Mouse (Mus musculus) forebrain, embryonic 16.5 days (tissue): Measurements from ENCODE around the gene Cadm3. TPM values are rescaled to one million over a fixed set of nuclear protein-coding genes. Genes with fewer than 3 reads are reported as not detected.
"Not testable (repeated sequence)": the region's sequence is repeated elsewhere in the genome, so short reads cannot be mapped to it uniquely, and the experiment has no call there.

Experiments
- ATAC-seq: fragments of 200-750 bp; cut with Nextera tagmentation; 2 replicates; pipeline ENCODE4 v1.8.0; 2017; ENCODE audit warnings: mild to moderate bottlenecking, moderate library complexity
- H3K27ac ChIP-seq: fragments of 300-500 bp; sonication (generic); 2 replicates; pipeline ENCODE4 v1.5.1; 2014; ENCODE audit warnings: low read length, control low read depth
- H3K27me3 ChIP-seq: fragments of 300-500 bp; sonication (generic); replicated peaks from 2 replicates; pipeline ENCODE4 v1.6.1; 2014; ENCODE audit warnings: low read length; ENCODE audit not compliant: control insufficient read depth, insufficient read depth
- H3K36me3 ChIP-seq: fragments of 300-500 bp; sonication (generic); 2 replicates; pipeline ENCODE4 v1.6.1; 2014; ENCODE audit not compliant: control insufficient read depth, insufficient read depth
- H3K4me1 ChIP-seq: fragments of 300-500 bp; sonication (generic); replicated peaks from 2 replicates; pipeline ENCODE4 v1.6.1; 2014; ENCODE audit warnings: low read length; ENCODE audit not compliant: control insufficient read depth, insufficient read depth
- H3K4me2 ChIP-seq: fragments of 300-500 bp; sonication (generic); 2 replicates; pipeline ENCODE4 v1.6.1; 2014; ENCODE audit warnings: mild to moderate bottlenecking, low read length, control low read depth
- H3K4me3 ChIP-seq: fragments of 300-500 bp; sonication (generic); replicated peaks from 2 replicates; pipeline ENCODE4 v1.5.1; 2014; ENCODE audit warnings: mild to moderate bottlenecking, low read length, control low read depth
- H3K9ac ChIP-seq: fragments of 300-500 bp; sonication (generic); replicated peaks from 2 replicates; pipeline ENCODE4 v1.6.1; 2014; ENCODE audit warnings: low read depth, low read length, control low read depth
- H3K9me3 ChIP-seq: fragments of 300-500 bp; sonication (generic); 2 replicates; pipeline ENCODE4 v1.6.1; 2016; ENCODE audit warnings: low read length; ENCODE audit not compliant: control insufficient read depth
- WGBS: fragments of 180-500 bp; shearing (Covaris S2); extraction: QIAGEN DNeasy Blood & Tissue Kit; methylation state at CpG from one replicate; pipeline ENCODE4 v1.1.7; 2014; 5-methylcytosine and 5-hydroxymethylcytosine counted together
- polyA plus RNA-seq: library from polyadenylated mRNA; unstranded; fragments of >200 nt; fragmentation: Nextera tagmentation; extraction: Ambion mirVana; gene quantifications from 2 replicates; pipeline ENCODE4 v1.2.1, GENCODE M21; 2015

Gene Cadm3
- polyA plus RNA-seq, 1 experiment from 2014 or later: 47.1 TPM

GRCm38 (mm10) chr1:173317925-173318477 is 49.5 kb downstream of the Cadm3 start:
- Histone ChIP-seq H3K27me3 (no peaks in the 10 kb centered on the region), H3K36me3 (no peaks in the 10 kb centered on the region), H3K9me3 (no peaks in the 10 kb centered on the region), H3K4me2 (no peak overlapping the region), H3K4me1 (peaks cover 3% of the 10 kb centered on the region; the same call in 1 of the 2 replicates), H3K27ac (no peak overlapping the region), H3K9ac (no peak overlapping the region), H3K4me3 (no peak overlapping the region)
- no peak for ATAC-seq
- 92% methylated on average over 2 of the region's 2 CpGs for WGBS

DNA sequence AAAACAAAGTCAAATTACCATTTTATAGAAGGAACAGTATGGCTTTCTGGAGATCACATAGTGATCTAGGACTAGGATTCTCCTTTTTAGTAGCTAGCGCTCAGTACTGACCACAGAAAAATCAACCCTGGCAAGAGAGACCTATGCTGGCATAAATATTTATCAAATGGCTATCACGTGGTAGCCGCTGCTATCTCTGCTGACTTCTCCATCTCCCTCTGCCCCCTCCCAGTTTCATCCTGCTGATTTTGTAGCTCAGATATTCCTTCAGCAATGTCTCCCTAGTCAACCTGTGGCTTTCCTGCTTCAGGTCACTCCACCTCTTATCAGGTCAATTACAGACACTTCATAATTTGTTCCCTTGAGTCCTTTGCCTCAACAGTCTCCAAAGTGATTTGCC is 51.8 kb downstream of the Cadm3 start:
- Histone ChIP-seq H3K27me3 (no peaks in the 10 kb centered on the region), H3K4me3 (no peak overlapping the region), H3K27ac (no peak overlapping the region), H3K4me2 (no peak overlapping the region), H3K36me3 (no peaks in the 10 kb centered on the region), H3K9ac (no peak overlapping the region), H3K4me1 (no peaks in the 10 kb centered on the region), H3K9me3 (no peaks in the 10 kb centered on the region)
- no peak for ATAC-seq
- 83% methylated on average over 3 of the region's 3 CpGs for WGBS

DNA sequence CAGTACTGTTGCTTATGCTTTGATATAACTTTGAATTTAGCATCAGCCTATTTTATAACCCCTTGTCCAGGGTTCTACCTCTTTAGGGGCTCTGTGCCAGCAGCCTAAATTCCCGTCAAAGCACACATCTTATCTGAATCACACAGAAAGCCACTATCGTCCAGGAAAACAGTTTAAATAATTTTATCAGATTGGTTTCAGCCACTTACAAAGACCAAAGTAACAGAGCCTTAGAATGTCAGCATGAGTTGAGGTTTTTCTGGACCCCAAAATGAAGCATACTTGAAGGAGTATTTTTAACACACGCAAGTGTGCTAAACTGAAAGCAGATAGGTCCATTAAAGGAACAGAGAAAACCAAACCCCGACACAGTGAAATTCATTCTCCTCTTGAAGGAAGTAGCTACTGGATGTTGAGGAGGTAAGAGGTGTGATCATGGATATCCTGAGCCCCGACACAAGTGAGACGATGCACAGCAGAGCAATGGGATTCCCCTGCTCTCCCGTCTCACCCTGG is 53.9 kb downstream of the Cadm3 start:
- H3K4me1 ChIP-seq, H3K9ac ChIP-seq, H3K4me2 ChIP-seq, H3K27ac ChIP-seq, H3K27me3 ChIP-seq, H3K36me3 ChIP-seq, H3K9me3 ChIP-seq, H3K4me3 ChIP-seq, ATAC-seq: not testable (repeated sequence)
- 86% methylated on average over 7 of the region's 7 CpGs for WGBS

DNA sequence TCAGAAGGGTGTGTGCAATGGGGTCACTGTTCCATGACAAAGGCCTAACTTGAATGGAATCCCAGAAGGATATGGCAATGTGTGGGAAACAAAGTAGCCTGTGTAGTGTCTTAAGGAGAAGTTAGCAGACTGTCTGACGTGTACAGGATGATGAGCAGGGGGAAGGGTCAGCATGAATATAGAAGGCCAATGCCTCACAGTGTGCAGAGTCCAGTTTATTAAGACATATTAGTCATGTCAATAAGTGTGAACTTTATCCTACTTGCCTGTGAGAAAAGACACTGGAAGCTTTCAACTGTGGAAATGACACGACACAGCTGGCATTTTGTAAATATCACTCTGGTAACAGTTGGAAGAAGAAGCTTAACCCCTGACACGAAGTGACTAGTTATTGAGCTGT is 64.7 kb downstream of the Cadm3 start:
- not testable (repeated sequence) for H3K9me3 ChIP-seq

More for the DNA sequence above, 64.7 kb downstream of the Cadm3 start:
- not testable (repeated sequence) for H3K9ac ChIP-seq, H3K4me3 ChIP-seq, H3K4me1 ChIP-seq, H3K27ac ChIP-seq, H3K4me2 ChIP-seq, ATAC-seq, H3K27me3 ChIP-seq, H3K36me3 ChIP-seq
- 76% methylated on average over 3 of the region's 3 CpGs for WGBS

Other genes starting within 250 kb of the Cadm3 start
- not detected in 2 replicates for gene Olfr1408, start 230.3 kb downstream of the Cadm3 start, polyA plus RNA-seq
- gene Olfr1406, start 177.1 kb downstream of the Cadm3 start, polyA plus RNA-seq: not detected in 2 replicates
- gene Olfr218, start 169.9 kb downstream of the Cadm3 start, polyA plus RNA-seq: not detected in 2 replicates
- gene Olfr1404, start 155.3 kb downstream of the Cadm3 start, polyA plus RNA-seq: not detected in 2 replicates
- not detected in 2 replicates for gene Fcer1a, start 140.5 kb downstream of the Cadm3 start, polyA plus RNA-seq
- gene Olfr418, start 101.7 kb downstream of the Cadm3 start, polyA plus RNA-seq: not detected in 2 replicates
- not detected in 2 replicates for gene Mptx2, start 89.9 kb downstream of the Cadm3 start, polyA plus RNA-seq
- 12.4 and 14.0 TPM in 2 replicates for gene Ackr1, start 33.9 kb downstream of the Cadm3 start, polyA plus RNA-seq
- gene Aim2, start 16.8 kb downstream of the Cadm3 start, polyA plus RNA-seq: 3.0 and 4.0 TPM in 2 replicates
- gene Ifi206, start 123.3 kb upstream of the Cadm3 start, polyA plus RNA-seq: not detected in 2 replicates
- gene Ifi214, start 168.3 kb upstream of the Cadm3 start, polyA plus RNA-seq: not detected in 2 replicates
- not detected in 2 replicates for gene Ifi213, start 231.6 kb upstream of the Cadm3 start, polyA plus RNA-seq